ENCODE assay signal across 8 mouse cellular contexts in the genomic region with DNA sequence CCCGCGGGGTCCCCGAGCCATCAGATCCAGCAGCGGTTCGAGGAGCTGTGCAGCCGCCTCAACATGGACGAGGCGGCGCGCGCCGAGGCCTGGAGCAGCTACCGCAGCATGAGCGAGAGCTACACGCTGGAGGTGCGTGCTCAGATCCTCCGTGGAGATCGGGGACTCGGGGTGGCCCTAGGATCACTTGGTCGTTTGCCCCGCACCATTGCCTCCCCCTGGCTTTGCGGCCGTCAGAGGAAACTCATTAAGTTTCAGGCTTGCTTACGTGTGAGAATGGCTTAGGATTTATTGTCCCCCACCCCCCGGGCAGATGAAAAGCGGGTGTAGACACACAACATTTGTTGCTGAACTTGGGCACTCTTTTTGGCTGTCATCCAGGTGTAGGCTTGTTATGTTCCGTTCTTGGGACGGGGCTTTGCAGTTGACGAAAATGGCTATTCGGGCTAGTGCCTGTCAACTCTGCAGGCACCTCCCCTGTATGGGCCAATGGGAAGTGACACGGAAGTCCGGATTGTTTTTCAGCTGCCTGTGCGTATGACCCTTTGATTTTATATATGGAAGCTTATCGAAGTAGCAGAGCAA. TPM values are rescaled to one million over a fixed set of nuclear protein-coding genes. Genes with fewer than 3 reads are reported as not detected.
DNase-seq lines count a peak whose midpoint lies in the region; ATAC-seq lines count a peak whose summit lies in the region.

No protein-coding gene starts in this region.

- DNase-seq in MN1 (ENCODE audit: low spot score), result peak; percentile 86
- DNase-seq in cerebellum, adult 9-10 months, result peak; percentile 79
- peak; percentile 63 to 77 for DNase-seq in frontal cortex, adult 2 months (ENCODE audit: extremely low spot score in 1 of 2, low spot score in 1 of 2)
- DNase-seq in hindbrain, embryonic 10.5 days (ENCODE audit: low spot score), result peak; percentile 57
- DNase-seq in layer of hippocampus, adult 9-10 months (ENCODE audit: low spot score), result peak; percentile 66
- DNase-seq in ovary, postnatal 10 days (ENCODE audit: low spot score), result peak; percentile 57
- DNase-seq in thymus, postnatal 0 days (ENCODE audit: low spot score), result peak; percentile 89

- H3K4me1 ChIP-seq in hindbrain, embryonic 10.5 days (replicated peaks), result peaks cover 20% of the 10 kb centered on the region
- H3K4me1 ChIP-seq in lung, embryonic 15.5 days, result peaks cover 16% of the 10 kb centered on the region

- H3K9me3 ChIP-seq in hindbrain, embryonic 10.5 days, result no peaks in the 10 kb centered on the region
- no peaks in the 10 kb centered on the region for H3K9me3 ChIP-seq in lung, embryonic 15.5 days

- peak overlapping the region; percentile 66 for H3K4me2 ChIP-seq in lung, embryonic 15.5 days

- H3K9ac ChIP-seq in lung, embryonic 15.5 days, result peak overlapping the region; percentile 82

- peak; percentile 85 for ATAC-seq in lung, embryonic 15.5 days (ENCODE audit: borderline replicate concordance, extremely low read depth, low FRiP score, low TSS enrichment)

- H3K4me3 ChIP-seq in hindbrain, embryonic 10.5 days, result peak overlapping the region; percentile 89
- H3K4me3 ChIP-seq in lung, embryonic 15.5 days, result peak overlapping the region; percentile 81

- peak overlapping the region; percentile 89 for H3K27ac ChIP-seq in hindbrain, embryonic 10.5 days
- H3K27ac ChIP-seq in lung, embryonic 15.5 days, result peak overlapping the region; percentile 83

- WGBS in hindbrain, embryonic 10.5 days, result under 1% methylated on average over 34 of the region's 34 CpGs
- WGBS in lung, embryonic 15.5 days, result under 1% methylated on average over 34 of the region's 34 CpGs

- no peaks in the 10 kb centered on the region for H3K27me3 ChIP-seq in hindbrain, embryonic 10.5 days (ENCODE audit: insufficient read depth, poor library complexity, severe bottlenecking)
- no peaks in the 10 kb centered on the region for H3K27me3 ChIP-seq in lung, embryonic 15.5 days

- no peaks in the 10 kb centered on the region for H3K36me3 ChIP-seq in hindbrain, embryonic 10.5 days
- H3K36me3 ChIP-seq in lung, embryonic 15.5 days, result peaks cover 1% of the 10 kb centered on the region; the same call in 1 of the 2 replicates

RNA-seq across cellular contexts. Expression of gene Rbl2, which starts 0.5 kb away (rescaled TPM):
- polyA plus RNA-seq in frontal cortex, adult 2 months (2012; rRNA removed), result 31.2 and 38.5 TPM in 2 replicates
- 8.6 and 11.1 TPM in 2 replicates for polyA plus RNA-seq in hindbrain, embryonic 10.5 days (2016; fragmentation: Nextera tagmentation; extraction: Ambion mirVana)
- polyA plus RNA-seq in lung, embryonic 15.5 days (2015; fragmentation: Nextera tagmentation; extraction: Ambion mirVana), result 15.7 and 18.4 TPM in 2 replicates
- 26.4 and 28.6 TPM in 2 replicates for polyA plus RNA-seq in thymus, postnatal 0 days (2015; fragmentation: Nextera tagmentation; extraction: Ambion mirVana)

Comparison
In these comparisons a context has a peak if more than half of its experiments do, and no peak if none do; other contexts are left out.
1. Peak in every context shown above with its lines: DNase-seq, ATAC-seq, H3K4me3 ChIP-seq and H3K27ac ChIP-seq.